ENCODE assay signal across 7 mouse cellular contexts in genomic region chr5:76075401-76075800, GRCm38 (mm10).
DNase-seq lines count a peak whose midpoint lies in the region; ATAC-seq and TF ChIP-seq lines count a peak whose summit lies in the region.

No protein-coding gene starts in this region.

- DNase-seq in embryonic facial prominence, embryonic 11.5 days (ENCODE audit: low spot score): peak; percentile 56
- DNase-seq in kidney, adult 9 months: peak; percentile 39
- no peak for DNase-seq in spleen, postnatal 36 days (ENCODE audit: low spot score in 2 of 2)
- DNase-seq in heart, postnatal 14 days: no peak
- no peak for DNase-seq in thymus, postnatal 0 days (ENCODE audit: low spot score)

- 4% methylated on average over 8 of the region's 8 CpGs for WGBS in embryonic facial prominence, embryonic 11.5 days
- WGBS in midbrain, embryonic 12.5 days: 33% methylated on average over 8 of the region's 8 CpGs

- H3K4me2 ChIP-seq in embryonic facial prominence, embryonic 11.5 days (ENCODE audit: low read depth, low read length): peak overlapping the region; percentile 3; the same call in 1 of the 2 replicates
- peak overlapping the region; percentile 15 for H3K4me2 ChIP-seq in midbrain, embryonic 12.5 days (replicated peaks)

- no peak for TF ChIP-seq POLR2A in bone marrow macrophage, adult 2 months (IDR thresholded peaks at IDR 0.05; ENCODE audit: borderline replicate concordance, low read depth, low read length)

- H3K9ac ChIP-seq in embryonic facial prominence, embryonic 11.5 days (replicated peaks; ENCODE audit: low read length): 0 out of 2 replicates have a peak overlapping the region, but pooled peaks have one; percentile 22
- no peak overlapping the region for H3K9ac ChIP-seq in midbrain, embryonic 12.5 days (replicated peaks)

- TF ChIP-seq CTCF in bone marrow macrophage, adult 2 months (IDR thresholded peaks at IDR 0.05; ENCODE audit: low read depth, low read length): no peak

- H3K9me3 ChIP-seq in embryonic facial prominence, embryonic 11.5 days (replicated peaks; ENCODE audit: control insufficient read depth, low read length): no peaks in the 10 kb centered on the region
- H3K9me3 ChIP-seq in midbrain, embryonic 12.5 days: no peaks in the 10 kb centered on the region

- H3K27me3 ChIP-seq in embryonic facial prominence, embryonic 11.5 days (ENCODE audit: control insufficient read depth, insufficient read depth, low read length): no peaks in the 10 kb centered on the region
- H3K27me3 ChIP-seq in midbrain, embryonic 12.5 days: no peaks in the 10 kb centered on the region

- no peak for ATAC-seq in embryonic facial prominence, embryonic 11.5 days (replicated peaks; ENCODE audit: insufficient number of reproducible peaks, low FRiP score, low TSS enrichment, low read depth)
- no peak for ATAC-seq in midbrain, embryonic 12.5 days (ENCODE audit: low FRiP score, low read depth)

- peaks cover 6% of the 10 kb centered on the region; the same call in 1 of the 2 replicates for H3K4me1 ChIP-seq in bone marrow macrophage, adult 2 months (ENCODE audit: control insufficient read depth, insufficient read depth, low read length)
- no peaks in the 10 kb centered on the region for H3K4me1 ChIP-seq in embryonic facial prominence, embryonic 11.5 days (ENCODE audit: control insufficient read depth, insufficient read depth, low read length)
- peaks cover 14% of the 10 kb centered on the region for H3K4me1 ChIP-seq in midbrain, embryonic 12.5 days

- H3K36me3 ChIP-seq in embryonic facial prominence, embryonic 11.5 days (replicated peaks; ENCODE audit: control insufficient read depth, insufficient read depth, low read depth, low read length): no peaks in the 10 kb centered on the region
- H3K36me3 ChIP-seq in midbrain, embryonic 12.5 days: no peaks in the 10 kb centered on the region

- intact Hi-C loops in heart, postnatal 14 days (cut with DNase I): no loop called here

- H3K27ac ChIP-seq in bone marrow macrophage, adult 2 months (ENCODE audit: insufficient read depth, low read depth, low read length): no peak overlapping the region
- no peak overlapping the region for H3K27ac ChIP-seq in embryonic facial prominence, embryonic 11.5 days (replicated peaks; ENCODE audit: low read depth, low read length)
- H3K27ac ChIP-seq in midbrain, embryonic 12.5 days (replicated peaks): no peak overlapping the region

- peak overlapping the region; percentile 2; the same call in 1 of the 2 replicates for H3K4me3 ChIP-seq in bone marrow macrophage, adult 2 months (ENCODE audit: insufficient read depth, low read length)
- H3K4me3 ChIP-seq in embryonic facial prominence, embryonic 11.5 days (ENCODE audit: low read depth, low read length): no peak overlapping the region
- no peak overlapping the region for H3K4me3 ChIP-seq in midbrain, embryonic 12.5 days

Comparison
In these comparisons a context has a peak if more than half of its experiments do, and no peak if none do; other contexts are left out.
1. DNase-seq: peak in embryonic facial prominence, embryonic 11.5 days (single experiment) and kidney, adult 9 months (single experiment); none in spleen, postnatal 36 days (0 of 2), heart, postnatal 14 days (0 of 2) and thymus, postnatal 0 days (single experiment).